Mouse (Mus musculus) right cerebral cortex, postnatal 36 days (tissue): ENCODE measurements around the gene Klhl5.
"Not testable (repeated sequence)": the region's sequence is repeated elsewhere in the genome, so short reads cannot be mapped to it uniquely, and the experiment has no call there.

Experiments
- DNase-seq, 2 experiments: peaks; one replicate each; pipeline ENCODE4 v3.0.0; 2022; ENCODE audit warnings: low spot score in 2 of 2, mixed read lengths in 1 of 2

The Klhl5 gene

DNA sequence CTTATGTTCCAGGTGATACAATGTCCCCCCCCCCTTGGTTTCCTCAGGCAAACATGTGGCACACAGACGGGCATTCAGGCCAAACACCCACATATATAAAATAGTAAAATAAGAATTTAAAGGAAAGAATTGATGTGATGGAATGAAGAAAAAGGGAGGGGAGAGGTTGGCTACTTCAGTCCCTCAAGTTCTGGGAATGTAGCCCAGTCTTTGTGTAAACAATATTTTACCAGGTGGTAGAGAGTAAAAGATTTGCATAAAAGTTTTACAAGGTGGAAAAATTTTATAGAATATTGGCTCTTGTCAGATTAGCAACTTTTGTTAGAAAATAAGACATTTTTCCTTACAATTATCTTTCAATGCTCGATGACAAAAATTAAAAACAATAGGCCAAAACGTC lies 10.5 kb upstream of the Klhl5 start:
- no peak for DNase-seq

DNA sequence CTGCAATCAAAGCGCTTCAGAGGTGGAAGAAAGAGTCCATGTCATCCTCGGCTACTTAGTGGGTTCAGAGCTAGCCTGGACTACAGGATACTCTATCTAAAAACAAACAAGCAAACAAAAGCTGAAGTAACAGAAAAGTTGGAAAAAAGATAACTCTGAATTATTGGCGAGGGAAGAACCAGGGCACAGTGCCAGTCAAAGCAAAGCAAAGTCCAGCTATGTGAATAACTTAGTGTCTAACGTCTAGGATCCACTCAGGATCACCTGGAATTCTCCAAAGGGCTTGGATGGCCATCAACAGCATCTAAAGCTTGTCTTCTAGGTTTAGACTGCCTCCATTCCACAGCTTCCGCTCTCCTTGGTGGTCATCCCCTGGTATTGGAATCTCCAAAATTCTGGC lies 9.9 kb upstream of the Klhl5 start:
- DNase-seq, result no peak

DNA sequence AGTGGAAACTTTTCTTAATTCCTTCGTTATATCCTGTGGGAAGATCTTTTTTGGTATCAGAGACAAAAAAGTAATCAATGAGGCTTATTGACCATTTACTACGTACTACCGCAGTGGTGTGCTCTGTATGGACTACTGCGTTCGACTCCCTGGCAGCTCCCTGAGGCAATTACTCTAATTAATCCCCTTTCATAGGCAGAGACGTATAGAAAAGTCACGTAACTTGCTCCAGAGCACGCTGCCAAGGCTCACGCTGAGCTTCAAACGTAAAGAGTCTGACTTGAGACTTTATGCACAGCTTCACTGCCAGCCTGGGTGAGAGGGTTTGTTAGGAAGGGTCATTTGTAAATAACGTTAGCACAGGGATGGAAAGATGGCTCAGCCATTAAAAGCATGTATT lies 7.3 kb upstream of the Klhl5 start:
- DNase-seq, result no peak

DNA sequence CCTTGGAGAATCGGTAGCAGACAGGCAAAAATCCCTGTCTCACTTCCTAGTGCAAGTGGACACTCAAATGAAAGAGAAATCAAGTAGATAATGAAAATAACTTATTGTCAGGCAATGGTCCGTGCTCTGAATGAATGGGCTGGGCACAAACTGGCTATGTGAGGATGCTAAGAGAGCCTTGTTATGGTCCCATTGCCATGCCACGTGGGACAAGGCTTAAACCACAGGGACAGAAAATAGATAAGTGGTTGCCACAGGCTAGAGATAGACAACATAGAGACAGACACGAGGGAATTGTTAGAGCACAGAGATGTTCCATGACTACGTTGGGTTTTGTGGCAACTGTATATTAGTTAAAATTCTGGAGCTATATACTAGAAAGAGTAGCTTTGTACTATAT lies 6.1 kb upstream of the Klhl5 start:
- no peak for DNase-seq

DNA sequence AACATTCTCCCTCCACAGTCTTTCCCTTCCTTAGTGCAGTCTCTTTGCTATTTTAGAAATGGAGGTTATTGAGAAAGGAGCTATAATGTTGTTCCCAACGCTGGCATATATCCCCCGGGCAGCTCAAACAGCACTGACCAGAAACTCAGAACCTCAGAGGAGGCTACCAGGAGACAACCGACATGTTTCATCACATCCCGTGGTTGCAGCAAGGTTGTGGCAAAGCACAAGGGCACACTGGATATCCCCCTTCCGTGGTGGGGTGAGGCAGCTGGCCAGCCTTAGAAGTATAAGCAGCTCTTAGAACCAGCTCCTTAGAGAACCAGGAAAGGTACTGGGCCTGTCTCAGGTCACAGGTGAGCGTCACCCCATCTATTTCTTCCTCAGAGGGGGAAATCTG lies 5.7 kb upstream of the Klhl5 start:
- no peak for DNase-seq

DNA sequence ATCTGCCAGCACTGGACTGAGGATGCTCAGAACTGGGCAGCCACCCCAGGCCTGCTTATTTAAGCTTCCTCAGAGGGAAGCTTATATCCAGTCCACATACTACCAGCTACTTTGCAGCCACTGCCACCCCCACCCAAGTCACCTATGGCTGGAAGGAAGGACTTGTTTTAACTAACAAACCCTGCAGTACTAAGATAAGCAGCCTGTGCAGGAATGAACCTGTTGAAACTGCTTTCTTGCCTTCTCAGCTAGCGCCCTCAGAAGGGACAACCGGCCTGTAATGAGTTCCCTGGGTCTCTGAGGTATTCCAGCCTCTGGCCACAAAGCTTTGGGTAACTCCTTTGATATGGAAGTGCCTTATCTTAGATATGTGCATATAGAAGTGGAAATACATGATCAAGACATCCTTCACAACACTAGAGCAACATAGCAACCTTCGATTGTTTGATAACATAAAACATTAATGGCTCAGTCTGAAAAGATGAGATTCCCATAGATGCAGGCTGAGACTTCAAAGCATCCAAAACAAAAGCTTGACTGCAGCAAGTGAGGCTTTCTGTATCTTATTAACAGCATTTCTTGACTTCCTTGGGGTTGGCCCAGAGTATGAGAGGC lies 5.2 kb upstream of the Klhl5 start:
- no peak for DNase-seq

DNA sequence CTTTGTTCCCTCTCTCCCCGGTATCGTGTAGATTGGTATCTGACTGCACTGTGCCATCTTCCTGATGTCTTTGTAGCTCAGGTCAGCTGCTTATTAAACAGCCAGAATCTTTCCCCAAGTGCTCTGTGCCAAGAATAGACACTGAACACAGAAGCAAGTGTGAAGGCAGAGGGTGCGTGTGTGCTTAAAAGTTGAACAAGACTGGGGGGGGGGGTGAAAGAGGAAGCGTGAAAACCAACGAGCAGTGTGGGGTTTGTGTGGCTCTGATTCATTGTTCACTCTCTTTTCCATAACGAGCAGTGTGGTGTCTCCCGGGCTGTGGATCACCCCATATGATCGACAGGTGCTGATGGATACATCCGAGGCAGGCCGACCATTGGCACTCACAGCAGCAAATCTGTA lies 4.7 kb upstream of the Klhl5 start:
- no peak for DNase-seq

DNA sequence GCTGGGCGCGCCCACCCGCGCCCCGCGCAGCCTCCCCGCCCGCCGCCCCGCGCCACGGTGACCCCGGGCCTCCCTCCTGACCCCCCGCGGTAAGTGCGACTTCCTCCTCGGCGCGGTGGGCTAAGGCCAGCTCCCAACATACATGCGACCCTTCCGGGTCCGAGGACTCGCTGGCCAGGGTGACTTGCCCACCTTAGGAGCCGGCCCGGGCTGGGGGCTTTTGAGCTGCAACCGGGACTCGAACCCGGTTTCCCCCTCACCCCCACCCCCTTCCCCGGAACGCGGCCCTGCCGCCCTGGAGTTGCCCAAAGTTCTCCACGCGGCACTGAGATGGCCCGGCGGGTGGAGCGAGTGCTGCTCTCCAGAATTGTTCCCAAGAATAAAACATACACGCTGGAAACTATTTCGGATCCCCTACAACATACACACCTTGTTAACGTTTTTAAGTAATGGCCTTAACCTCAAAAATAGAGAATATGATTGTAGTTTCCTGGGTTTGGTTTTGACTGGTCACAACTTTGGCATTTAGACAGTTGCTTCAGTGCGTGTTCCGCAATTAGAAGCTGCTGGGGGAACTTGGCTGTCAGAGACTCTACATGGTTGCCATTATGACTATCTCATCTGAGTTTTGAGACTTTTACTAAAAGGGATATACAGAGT lies 564 bp downstream of the Klhl5 start:
- no peak for DNase-seq

DNA sequence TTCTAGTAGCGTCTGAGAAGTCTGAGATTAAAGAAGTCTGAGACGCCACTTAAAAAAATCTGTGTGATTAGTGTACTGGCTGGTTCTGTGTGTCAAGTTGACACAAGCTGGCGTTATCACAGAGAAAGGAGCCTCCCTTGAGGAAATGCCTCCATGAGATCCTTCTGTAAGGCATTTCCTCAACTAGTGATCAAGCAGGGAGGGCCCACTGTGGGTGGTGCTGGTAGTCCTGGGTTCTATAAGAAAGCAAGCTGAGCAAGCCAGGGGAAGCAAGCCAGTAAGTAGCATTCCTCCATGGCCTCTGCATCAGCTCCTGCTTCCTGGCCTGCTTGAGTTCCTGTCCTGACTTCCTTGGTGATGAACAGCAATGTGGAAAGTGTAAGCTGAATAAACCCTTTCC lies 4.9 kb downstream of the Klhl5 start:
- not testable (repeated sequence) for DNase-seq

DNA sequence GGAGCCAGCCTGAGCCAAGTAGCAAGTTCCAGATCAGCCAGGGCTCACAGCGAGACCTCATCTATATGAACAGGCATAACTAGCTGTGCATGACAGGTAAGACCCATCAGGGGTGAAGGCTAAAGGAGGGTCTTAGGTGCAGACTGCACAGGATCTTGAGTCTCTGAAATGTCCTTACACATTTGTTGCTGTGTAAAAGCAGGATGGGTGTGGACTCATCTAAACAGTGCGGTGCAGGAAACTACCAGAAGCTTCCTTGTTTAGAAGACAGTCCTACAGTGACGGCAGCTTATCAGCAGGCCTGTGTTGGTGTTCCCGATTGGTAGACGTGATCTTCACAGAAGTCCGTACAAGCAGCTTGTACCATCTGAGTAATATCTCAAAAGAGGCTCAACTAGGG lies 6.0 kb downstream of the Klhl5 start:
- no peak for DNase-seq

DNA sequence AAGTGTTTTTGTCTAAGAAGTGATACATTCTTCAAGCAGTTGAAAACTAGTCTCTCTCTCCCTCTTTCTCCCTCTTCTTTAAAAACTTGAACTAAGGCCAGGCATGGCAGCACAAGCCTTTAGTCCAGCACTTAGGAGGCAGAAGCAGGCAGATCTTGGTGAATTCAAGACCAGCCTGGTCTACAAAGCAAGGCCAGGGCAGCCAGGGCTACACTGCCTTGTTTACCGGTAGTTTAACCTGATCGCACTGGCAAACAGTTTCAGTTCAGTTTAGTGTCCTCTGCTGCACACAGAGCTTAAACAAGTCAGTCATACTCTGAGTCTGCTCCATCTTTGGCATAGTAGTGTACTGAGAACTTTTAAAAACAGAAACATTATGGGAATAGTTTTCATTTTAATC lies 9.4 kb downstream of the Klhl5 start:
- DNase-seq, result no peak

DNA sequence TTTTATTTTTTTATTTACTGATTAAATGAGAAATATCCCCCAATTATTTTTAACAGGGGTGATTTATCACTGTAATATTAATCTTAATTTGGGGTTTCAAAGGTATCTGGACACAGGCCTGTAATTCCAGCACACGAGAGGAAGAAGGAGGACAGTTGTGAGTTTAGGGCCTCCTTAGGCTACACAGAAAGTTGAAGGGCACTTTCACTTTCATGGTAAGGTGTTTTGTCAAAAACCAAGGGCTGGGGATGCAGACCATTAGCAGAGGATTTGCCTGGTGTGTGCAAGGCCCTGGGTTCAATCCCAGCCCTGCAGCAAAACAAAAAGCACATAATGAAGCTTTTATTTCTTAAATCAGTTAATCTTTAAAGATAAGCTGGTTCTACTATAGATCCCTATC lies 12.2 kb downstream of the Klhl5 start:
- DNase-seq, result no peak

DNA sequence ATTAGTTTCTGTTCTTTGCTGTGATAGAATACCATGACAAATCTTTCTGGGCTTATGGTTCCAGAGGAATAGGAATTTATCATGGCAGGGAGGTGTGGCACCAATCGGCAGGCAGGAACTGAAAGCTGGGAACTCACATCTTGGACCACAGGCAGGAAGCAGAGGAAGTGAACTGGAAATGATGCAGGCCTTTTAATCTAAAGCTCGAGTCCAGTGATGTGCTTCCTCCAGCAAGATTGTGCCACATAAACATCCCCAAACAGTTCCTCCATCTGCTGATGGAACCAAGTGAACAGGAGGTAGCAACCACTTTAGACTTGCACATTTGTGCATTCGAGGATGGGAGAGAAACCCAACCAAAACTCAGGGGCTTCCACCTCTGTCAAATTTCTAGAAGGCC lies 12.6 kb downstream of the Klhl5 start:
- no peak for DNase-seq

DNA sequence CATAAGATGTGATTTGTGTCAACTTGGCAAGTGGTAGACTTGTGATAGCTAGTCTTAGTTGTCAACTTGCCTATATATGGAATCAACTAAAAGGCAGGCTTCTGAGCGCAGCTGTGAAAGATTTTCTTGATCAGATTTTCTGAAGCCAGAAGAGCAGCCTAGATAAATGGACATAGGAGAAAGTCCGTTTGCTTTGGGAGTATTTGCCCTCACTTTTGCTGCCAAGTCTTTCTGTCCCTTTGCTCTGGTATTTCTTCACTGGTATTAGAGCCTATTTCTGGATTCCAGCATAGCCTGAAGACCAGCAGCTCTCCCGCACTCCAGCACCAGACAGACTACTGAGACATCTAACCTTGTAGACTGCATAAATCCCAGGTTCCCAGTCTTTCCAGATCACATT lies 15.3 kb downstream of the Klhl5 start:
- DNase-seq, result no peak

DNA sequence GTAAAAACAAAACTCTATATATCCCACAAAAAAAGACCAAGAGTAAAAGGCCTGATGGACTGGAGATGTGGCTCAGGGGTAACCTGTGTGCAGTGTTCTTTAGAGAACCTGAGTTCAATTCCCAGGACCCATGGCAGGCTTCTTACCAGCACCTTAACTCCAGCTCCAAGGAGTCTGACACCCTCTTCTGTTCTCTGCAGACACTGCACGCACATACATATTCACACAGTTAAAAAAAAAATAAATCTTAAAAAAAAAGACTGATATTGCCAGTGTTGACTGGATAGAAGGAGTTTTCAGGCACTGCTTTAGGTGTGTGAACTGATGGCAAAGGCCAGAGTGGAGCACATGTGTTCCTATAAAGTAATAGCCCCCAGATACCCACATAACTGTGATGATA lies 18.8 kb downstream of the Klhl5 start:
- no peak for DNase-seq

DNA sequence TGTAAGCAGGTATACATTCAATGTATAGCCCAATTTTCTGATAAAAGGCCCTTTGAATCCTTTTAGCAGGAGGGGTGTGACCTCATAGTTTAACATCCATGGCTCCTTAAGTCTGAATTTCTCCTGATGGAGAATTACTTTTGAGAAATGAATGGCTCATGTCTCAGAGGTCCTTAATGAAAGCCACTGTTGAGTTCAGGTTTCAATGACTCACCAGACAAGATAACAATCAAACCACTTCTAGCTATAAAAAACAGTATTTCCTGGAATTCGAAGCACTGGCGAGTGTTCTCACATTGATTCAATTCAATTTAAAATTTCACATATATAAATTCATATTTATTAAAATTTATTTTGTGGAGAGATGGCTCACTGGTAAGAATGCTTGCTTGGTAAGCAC lies 21.1 kb downstream of the Klhl5 start:
- no peak for DNase-seq

DNA sequence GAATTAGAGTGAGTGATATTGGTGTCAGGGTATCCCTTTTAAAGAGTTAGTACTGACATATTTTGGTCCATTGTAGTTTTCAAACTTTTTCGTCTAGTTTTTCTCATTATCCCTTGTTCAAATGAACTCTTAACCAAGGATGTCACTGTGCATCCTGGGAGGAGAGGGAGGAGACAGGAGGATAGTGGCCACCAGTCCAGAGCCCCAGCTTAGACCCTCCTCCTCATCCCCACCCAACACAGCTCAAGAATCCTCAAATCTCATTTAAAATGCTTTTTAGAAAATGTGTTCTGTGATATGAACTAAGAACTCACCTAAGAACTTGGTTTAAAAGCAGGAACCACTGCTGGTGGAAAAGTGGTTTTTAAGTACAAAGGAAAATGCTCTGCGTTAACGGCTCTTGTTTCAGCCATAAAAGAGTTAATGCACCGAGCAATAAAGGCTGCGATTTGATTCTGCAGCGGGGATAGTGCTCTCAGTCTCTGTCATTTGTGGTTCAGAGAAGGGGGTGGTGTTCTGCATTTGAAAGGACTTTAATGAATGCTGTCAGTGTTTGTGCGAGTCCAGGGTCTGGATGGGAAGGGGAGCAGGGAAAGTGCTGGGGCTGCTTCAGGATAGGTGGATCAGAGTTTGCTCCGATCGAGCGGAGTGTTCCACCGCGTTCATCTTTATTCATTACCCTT lies 23.3 kb downstream of the Klhl5 start:
- DNase-seq, result no peak

DNA sequence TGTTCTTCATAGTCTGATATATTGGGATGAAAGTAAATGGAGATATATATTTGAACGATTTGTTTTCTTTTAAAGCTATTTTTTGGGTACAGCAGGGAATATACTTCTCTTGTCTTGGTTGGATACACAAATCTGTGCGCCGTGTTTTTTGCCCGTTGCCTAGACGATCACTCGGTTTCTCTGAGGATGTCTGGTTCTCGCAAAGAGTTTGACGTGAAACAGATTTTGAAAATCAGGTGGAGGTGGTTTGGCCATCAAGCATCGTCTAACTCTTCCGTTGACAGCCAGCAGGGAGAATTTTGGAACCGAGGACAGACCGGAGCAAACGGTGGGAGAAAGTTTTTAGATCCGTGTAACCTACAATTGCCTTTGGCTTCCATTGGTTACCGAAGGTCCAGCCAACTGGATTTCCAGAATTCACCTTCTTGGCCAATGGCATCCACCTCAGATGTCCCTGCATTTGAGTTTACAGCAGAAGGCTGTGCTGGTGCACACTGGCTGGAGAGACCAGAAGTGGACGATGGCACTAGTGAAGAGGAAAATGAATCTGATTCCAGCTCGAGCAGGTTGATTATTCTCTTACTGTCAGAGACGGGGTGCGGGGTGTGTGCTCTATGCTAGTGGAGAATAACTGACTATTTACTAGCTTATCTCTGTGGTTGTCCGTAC lies 24.0 kb downstream of the Klhl5 start:
- DNase-seq, result no peak

DNA sequence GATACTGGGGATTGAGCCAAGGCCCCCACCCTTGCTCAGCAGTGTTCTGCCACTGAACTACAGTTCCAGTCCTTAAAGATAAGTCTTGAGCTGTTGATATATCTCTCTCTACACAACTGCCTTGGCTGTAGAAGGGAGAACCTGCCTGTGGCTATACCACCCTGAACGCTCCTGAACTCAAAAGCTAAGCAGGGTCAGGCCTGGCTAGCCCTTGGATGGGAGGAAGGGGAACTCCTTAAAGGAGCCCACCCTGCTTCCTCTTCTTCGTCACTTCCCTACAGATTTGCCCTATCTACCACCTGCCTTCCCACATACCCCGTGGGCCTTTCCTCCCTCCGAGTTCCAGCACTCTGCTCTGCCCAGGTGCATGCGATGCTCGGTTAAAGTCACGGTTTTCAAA lies 28.8 kb downstream of the Klhl5 start:
- DNase-seq, result no peak

DNA sequence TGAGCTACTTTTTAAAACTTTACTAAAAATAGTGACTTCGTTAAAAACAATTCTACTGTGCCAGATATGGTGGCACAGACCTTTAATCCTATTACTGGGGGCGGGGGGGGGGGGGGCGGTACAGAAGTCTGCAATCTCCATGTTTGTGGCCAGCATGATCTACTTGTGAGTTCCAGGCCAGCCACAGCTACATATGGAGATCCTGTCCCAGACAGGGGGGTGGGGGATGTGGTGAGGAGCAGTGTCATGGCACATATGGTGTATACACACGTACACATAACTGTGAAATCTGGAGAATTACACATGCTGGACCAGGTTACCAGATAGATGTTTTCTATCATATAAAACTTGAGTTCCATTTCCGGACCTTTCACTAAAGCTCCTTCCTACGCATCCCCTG lies 29.7 kb downstream of the Klhl5 start:
- DNase-seq, result no peak

DNA sequence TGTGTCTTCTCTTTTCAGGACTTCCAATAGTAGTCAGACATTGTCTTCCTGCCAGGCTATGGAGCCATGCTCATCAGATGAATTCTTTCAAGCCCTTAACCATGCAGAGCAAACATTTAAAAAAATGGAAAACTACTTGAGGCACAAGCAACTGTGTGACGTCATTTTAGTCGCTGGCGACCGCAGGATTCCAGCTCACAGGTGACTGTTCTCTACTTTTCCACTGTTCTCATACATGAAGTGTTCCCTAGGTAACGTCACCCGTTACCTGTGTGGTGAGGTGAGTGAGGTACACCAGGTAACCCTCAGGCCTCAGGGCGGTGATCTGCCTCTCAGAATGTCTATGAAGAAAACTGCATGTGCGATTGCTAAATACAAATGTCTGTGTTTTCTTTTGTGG lies 33.9 kb downstream of the Klhl5 start:
- DNase-seq, result no peak

DNA sequence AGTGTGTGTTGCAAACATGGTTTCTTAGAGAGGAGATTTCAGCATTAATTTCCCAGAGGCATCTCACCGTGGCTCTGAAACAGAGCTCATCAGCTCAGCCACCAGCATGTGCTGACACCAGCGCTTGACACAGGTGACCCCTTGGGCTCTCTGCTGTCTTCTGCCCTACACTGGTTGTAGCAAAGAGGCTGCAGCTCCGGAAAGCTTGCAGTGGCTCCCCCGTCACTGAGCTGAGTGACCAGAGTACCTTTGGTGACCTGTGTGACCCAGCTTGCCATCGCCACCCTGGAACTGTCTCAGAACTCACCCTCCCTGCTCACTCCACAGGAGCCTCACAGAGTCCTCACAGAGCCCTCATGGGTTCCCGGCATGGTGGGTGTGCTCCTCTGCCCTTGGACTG lies 34.9 kb downstream of the Klhl5 start:
- no peak for DNase-seq

DNA sequence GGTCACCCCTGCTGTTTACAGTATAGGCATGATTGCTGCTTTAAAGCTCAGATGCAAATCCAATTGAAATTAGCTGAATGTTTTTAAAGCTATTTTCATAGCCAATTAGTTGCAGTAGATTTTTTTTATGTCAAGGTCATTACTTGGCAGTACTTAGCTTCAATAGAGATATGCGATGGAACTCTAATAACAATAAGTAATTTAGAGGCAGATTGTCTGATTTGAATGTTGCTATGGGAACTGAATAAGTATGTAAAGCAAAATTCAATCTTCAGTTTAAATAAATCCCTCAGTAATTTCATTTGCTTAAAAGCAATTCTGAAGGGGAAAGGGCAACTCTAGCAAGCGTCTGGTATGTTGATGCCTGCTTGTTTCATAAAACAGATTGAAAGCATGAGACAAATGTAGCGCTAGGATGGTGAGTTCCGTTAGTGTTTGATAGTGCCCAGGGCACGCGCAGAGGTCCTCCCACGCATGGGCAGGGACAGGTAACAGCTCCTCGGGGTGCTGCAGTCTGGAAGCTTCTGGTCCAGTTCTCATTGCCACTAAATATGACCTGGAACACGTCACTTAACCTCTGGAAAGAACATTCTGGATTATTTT lies 38.3 kb downstream of the Klhl5 start:
- no peak for DNase-seq
